Mouse (Mus musculus) macrophage (primary cell): ENCODE measurements around the gene Epc2. TPM values are rescaled to one million over a fixed set of nuclear protein-coding genes. Genes with fewer than 3 reads are reported as not detected.

ENCODE experiments used
- H3K27ac ChIP-seq: fragments of 350-480 bp; formaldehyde crosslinking; 2 replicates; pipeline ENCODE4 v1.9.0; 2021
- H3K36me3 ChIP-seq: fragments of 350-480 bp; formaldehyde crosslinking; 2 replicates; pipeline ENCODE4 v1.9.0; 2021; ENCODE audit errors: inconsistent target
- H3K4me3 ChIP-seq: fragments of 350-480 bp; formaldehyde crosslinking; 2 replicates; pipeline ENCODE4 v1.9.0; 2021; ENCODE audit errors: inconsistent target
- H3K79me2 ChIP-seq: fragments of 350-480 bp; formaldehyde crosslinking; 2 replicates; pipeline ENCODE4 v1.9.0; 2021; ENCODE audit errors: inconsistent target
- WGBS: methylation state at CpG from one replicate; pipeline ENCODE4 v1.1.7; 2026; ENCODE audit warnings: inconsistent platforms; ENCODE audit not compliant: missing documents; 5-methylcytosine and 5-hydroxymethylcytosine counted together
- polyA plus RNA-seq: library from polyadenylated mRNA; stranded (reverse); fragments of 250-400 nt; gene quantifications from 3 replicates; pipeline ENCODE4 v1.2.4, GENCODE M21; 2018; ENCODE audit warnings: inconsistent platforms

Epc2 gene
- polyA plus RNA-seq, 1 experiment from 2014 or later: 20.5 TPM

DNA sequence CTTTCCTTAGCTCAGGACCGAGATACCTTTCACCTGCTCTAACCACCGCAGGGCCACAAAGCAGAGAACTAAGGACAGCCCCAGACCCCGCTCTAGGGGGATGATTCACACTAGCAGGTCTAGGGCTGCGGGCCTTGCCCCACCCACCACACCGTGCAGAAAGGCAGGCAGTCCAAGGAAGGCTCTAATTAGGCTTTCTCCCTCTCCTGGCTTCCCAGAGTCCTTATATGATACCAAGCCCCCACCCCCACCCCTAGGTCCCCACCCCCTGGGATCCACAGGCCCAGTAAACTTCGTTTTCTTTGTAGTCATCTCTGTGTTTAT, 119.5 kb downstream of the Epc2 start:
- Histone ChIP-seq H3K36me3 (no peaks in the 10 kb centered on the region), H3K4me3 (no peak overlapping the region), H3K27ac (no peak overlapping the region), H3K79me2 (no peaks in the 10 kb centered on the region)
- WGBS: 46% methylated on average over 6 of the region's 6 CpGs

DNA sequence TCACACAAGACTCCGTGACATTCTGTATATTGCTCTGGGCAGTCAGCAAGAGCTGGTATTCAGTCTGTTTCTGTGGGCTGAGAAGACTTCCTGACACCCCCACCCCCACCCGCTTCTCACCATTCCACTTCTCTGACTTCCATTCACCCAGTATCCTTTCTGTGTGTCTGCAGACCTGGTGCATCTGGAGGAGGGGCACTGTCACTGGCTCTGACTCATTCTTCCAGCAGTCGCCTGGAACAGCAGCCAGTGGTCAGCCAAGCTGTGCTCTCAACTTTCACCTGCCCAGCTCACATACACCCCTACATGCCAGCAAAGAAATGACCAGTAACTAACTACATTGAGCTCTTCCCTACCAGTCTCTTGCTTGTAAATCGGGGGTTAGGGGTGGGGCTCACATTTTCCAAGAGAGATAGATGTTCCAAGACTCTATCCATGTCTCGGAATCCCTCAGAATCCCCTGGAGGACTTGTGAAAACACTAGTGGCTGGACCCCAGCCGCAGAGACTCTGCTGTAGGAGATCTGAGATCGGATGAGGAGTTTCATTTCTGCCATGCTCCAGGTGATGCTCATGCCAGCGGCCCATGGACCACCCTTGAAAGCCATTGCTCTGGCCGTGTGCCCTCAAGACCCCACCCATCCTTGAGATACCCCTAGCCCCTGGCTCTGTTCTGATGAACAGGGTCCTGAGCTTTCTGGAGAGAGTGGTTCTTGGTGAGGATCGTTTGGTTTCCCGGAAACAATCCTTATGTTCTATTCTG, 120.1 kb downstream of the Epc2 start:
- Histone ChIP-seq H3K36me3 (no peaks in the 10 kb centered on the region), H3K79me2 (no peaks in the 10 kb centered on the region), H3K4me3 (no peak overlapping the region), H3K27ac (no peak overlapping the region)
- 76% methylated on average over 11 of the region's 11 CpGs for WGBS

DNA sequence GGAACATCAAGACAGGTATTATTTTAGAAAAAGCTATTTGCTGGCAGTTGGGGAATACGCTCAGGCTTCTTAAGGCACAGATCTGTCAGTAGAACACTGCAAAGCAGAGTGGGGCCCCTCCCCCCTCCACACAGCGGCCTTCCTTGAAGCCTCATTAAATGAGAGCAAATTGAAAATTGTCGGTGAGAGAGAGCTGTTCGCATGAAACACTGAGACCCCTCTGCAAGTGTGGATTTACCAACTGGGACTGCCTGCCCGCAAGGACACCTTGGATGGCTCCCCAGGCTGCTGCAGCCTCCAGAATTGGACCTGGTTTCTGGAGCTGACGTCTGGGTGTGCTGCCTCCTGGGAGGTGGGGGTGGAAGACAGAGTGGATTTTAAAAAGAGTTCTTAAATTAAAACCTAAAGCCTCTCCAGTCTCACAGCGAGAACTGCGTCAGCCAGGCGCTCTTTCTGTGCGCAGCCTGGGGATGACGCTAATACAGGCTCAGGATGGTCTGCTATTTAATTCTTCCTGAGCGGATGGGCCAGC, 120.9 kb downstream of the Epc2 start:
- 89% methylated on average over 12 of the region's 12 CpGs for WGBS
- no peak overlapping the region for H3K27ac ChIP-seq
- H3K4me3 ChIP-seq: no peak overlapping the region
- no peaks in the 10 kb centered on the region for H3K79me2 ChIP-seq
- no peaks in the 10 kb centered on the region for H3K36me3 ChIP-seq

DNA sequence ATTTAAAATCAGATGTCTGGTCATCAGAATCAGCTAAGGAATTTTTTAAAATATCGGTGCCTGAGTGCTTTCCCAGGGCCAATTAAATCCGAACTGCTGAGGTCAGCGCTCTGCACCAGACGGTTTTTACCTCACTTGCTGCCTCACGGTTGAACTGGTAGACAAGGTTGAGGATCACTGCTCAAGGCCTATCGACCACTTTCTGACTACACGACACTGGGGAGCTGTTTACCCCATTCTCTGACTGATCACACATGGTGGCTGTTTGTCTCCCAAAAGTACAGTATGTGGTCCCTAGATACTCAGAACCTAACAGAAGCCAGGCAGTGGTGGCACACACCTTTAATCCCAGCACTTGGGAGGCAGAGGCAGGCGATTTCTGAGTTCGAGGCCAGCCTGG, 121.4 kb downstream of the Epc2 start:
- Histone ChIP-seq H3K27ac (no peak overlapping the region), H3K4me3 (no peak overlapping the region), H3K36me3 (no peaks in the 10 kb centered on the region), H3K79me2 (no peaks in the 10 kb centered on the region)
- WGBS: 96% methylated on average over 9 of the region's 9 CpGs

DNA sequence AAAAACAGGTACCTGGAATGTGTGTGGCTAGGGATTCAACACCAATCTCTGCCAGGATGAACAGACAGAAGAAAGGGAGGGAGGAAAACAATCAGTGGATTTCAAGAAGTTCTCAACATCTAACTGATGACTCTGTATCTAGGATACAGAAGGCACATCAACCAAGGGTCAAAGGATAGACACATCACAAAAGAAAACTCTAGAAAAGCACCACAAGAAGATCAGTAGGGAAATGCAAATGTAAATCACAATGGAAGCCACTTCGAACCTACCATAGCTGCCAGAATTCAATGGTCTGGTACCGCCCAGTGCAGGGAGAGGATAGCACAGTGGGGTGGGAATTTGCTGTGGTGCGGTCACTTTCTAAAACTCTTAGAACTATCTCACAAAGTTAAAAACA, 122.0 kb downstream of the Epc2 start:
- no peaks in the 10 kb centered on the region for H3K36me3 ChIP-seq
- 98% methylated on average over 3 of the region's 3 CpGs for WGBS
- H3K4me3 ChIP-seq: no peak overlapping the region
- no peak overlapping the region for H3K27ac ChIP-seq
- H3K79me2 ChIP-seq: no peaks in the 10 kb centered on the region

DNA sequence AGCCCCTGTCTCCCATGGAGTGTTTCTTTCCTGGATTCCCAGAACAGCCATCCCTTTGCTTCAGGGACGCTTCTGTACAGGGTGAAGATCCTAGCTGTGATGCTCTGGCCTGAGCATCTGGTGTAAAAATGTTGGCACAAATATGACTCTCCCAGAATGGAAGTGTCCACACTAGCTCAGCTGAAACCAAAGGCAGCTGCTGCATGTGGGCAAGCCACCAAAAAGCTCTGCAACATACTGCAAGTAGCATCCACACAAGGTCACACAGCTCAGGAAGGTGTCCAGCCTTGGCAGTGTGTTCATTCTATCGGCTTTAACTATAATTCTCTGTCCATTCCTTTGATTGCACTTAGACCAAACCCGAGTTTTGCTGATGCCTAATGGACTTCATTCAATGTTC, 129.3 kb downstream of the Epc2 start:
- H3K4me3 ChIP-seq: no peak overlapping the region
- no peak overlapping the region for H3K27ac ChIP-seq
- H3K36me3 ChIP-seq: no peaks in the 10 kb centered on the region
- no peaks in the 10 kb centered on the region for H3K79me2 ChIP-seq
- 97% methylated on average over 3 of the region's 3 CpGs for WGBS

DNA sequence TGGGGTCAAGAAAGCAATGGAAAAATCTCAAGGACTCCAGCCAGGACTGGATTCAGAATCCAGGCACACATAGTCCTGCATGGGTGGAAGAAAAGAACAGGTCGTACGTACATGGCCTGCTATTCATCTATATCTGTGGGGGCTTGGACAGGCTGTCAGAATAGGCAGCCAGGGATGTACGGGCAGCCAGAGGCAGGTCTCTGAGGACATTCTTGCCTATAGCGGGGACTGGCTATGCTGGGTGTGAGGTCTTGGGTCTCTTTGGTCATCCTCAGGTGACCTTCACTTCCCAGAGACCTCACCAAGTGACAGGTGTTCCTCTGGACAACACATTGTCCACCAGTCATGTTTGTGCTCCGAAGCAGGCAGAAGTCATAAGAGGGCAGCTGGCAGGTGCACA, 131.3 kb downstream of the Epc2 start:
- no peak overlapping the region for H3K4me3 ChIP-seq
- H3K27ac ChIP-seq: no peak overlapping the region
- H3K79me2 ChIP-seq: no peaks in the 10 kb centered on the region
- H3K36me3 ChIP-seq: no peaks in the 10 kb centered on the region
- WGBS: 92% methylated on average over 5 of the region's 5 CpGs

DNA sequence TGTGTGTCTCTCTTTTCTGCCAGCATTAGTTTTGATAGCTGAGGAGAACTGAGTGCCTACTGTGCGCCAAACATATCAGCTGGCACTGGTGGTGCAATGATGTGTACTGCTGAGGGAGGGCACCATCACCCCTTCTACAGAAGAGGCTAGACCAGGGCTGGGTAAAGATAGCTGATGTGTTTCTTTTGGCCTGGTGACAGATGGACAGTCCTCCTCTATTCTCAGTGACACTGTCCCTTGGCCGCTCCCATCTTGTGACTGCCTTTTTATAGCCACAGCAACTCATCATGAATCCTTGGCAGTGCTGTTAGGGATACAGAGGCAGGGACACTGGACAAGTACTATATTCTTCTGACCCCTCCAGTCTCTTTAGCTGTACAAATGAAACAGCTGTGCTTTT, 132.0 kb downstream of the Epc2 start:
- Histone ChIP-seq H3K79me2 (no peaks in the 10 kb centered on the region), H3K4me3 (no peak overlapping the region), H3K27ac (no peak overlapping the region), H3K36me3 (no peaks in the 10 kb centered on the region)
- WGBS: 97% methylated on average over 2 of the region's 2 CpGs

DNA sequence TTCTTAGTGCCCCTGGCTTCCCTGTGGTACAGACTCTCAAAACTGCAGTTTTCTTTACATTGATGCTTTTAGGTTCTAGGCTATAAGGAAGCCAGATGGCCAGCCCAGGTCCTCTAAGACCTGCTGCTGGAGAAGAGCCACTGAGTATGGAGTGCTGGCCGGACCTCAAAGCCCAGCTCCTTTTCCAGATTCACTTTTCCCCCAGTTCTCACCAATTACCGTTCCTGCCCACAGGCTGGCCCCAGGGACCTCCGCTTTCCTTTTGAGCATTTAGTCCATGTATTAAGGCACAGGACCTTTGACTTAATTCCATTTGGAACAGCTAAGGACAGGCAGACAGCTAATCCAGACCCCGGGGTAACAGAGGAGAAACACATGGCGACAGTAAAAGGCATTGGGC, 139.2 kb downstream of the Epc2 start:
- WGBS: 83% methylated on average over 5 of the region's 5 CpGs

DNA sequence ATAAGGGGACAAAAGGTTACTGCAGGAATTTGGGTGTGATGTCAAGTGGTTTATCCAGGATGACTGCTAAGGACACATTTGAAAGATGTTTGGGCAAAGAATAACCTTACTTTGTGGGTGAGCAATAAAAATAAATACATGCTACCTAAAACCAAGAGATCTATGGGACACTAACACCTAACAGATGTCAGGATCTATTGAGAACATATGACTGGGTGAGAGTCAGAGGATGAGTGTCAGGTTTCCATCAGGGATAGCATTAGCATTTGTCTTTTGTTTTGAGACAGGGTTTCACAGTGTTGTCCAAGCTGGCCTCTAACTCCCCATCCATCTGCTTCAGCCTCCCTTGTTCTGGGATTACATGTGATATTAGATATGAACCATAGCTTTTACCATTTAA, 141.6 kb downstream of the Epc2 start:
- no peak overlapping the region for H3K27ac ChIP-seq

More for the DNA sequence above, 139.2 kb downstream of the Epc2 start:
- Histone ChIP-seq H3K27ac (no peak overlapping the region), H3K36me3 (no peaks in the 10 kb centered on the region), H3K79me2 (no peaks in the 10 kb centered on the region), H3K4me3 (no peak overlapping the region)

DNA sequence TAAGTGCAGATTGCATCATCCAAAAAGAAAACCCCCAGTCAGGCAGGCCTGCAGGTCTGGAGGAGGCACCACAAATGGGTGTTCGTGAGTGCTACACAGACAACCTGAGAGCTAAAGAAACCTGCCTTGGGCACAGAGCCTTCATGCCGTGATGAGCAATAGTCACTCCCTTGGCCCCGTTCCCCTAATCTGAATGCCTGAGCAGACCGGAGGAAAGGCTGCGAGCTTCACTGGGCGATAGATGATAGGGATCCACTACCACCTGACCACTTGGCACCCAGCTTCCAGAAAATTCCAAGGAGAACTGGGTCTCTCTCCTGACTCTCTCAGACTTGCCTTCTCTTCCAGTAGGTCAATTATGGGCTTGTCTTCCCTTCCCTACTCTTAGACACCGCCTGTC, 143.6 kb downstream of the Epc2 start:
- Histone ChIP-seq H3K4me3 (no peak overlapping the region), H3K79me2 (no peaks in the 10 kb centered on the region), H3K27ac (no peak overlapping the region), H3K36me3 (no peaks in the 10 kb centered on the region)
- 94% methylated on average over 7 of the region's 7 CpGs for WGBS

More for the DNA sequence above, 141.6 kb downstream of the Epc2 start:
- Histone ChIP-seq H3K36me3 (no peaks in the 10 kb centered on the region), H3K4me3 (no peak overlapping the region), H3K79me2 (no peaks in the 10 kb centered on the region)

DNA sequence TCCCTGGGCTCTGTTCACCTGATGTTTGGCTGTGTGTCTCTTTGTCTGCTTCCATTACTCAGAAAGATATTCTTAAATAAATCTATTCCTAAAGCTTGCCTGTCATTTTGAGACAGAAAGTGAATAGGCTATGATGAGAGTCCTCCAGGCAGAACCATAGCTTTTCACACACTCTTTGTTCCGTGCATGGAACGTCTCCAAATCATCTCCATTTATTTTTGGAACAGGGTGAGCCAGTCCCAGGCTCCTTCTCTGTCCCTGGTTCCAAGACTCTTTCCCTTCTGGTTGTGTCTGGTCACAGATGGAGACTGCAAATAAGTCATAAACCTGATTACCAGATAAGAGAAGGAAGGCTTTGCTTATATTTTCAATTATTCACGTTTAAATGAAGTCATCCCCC, 145.0 kb downstream of the Epc2 start:
- H3K36me3 ChIP-seq: no peaks in the 10 kb centered on the region
- no peaks in the 10 kb centered on the region for H3K79me2 ChIP-seq
- WGBS: 83% methylated on average over 3 of the region's 3 CpGs
- H3K27ac ChIP-seq: no peak overlapping the region
- no peak overlapping the region for H3K4me3 ChIP-seq

DNA sequence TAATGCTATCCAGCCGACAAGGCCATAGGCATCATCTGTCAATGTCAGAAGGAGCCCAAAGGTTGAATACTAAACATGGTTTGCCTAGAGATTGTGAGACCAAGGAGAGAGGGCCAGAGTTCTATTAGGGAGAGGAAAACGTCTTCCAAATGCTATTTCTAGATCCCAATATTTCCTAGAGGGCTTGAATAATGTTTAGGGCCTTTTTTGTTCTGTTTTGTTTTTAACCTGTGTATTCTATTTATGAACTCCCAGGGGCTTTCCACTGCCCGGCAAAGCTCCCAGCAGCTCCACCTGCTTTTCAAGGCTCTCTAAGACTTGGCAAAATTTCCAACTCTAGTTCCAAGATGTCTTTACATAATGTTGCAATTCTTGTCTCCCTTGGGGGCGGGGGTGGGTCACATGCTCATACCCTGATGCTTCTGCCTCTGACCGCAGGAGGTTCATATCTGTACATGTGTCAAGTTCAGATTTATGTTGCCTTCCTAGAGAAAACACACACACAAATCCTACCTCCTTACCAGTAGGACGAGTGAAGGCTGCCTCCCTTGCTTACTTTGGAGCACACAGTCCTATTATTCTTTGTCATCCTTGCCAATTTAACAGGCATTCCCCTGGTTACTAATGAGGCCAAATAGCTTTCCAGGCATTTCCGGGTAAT, 148.9 kb downstream of the Epc2 start:
- H3K79me2 ChIP-seq: no peaks in the 10 kb centered on the region
- WGBS: 83% methylated on average over 7 of the region's 7 CpGs
- H3K36me3 ChIP-seq: no peaks in the 10 kb centered on the region
- H3K27ac ChIP-seq: no peak overlapping the region
- no peak overlapping the region for H3K4me3 ChIP-seq
